Mouse (Mus musculus) heart, postnatal 25 days (tissue): ENCODE measurements around the gene Cnp. TPM values are rescaled to one million over a fixed set of nuclear protein-coding genes. Genes with fewer than 3 reads are reported as not detected.

Experiments
- total RNA-seq, 2 experiments: library from RNA; stranded (reverse); gene quantifications; 2 replicates each; pipeline ENCODE4 v1.2.3; 2021

Gene Cnp
- total RNA-seq, 2 experiments from 2014 or later = 5.4 to 7.3 TPM

Other genes starting within 250 kb of the Cnp start
- not detected for gene Gast, start 240.5 kb upstream of the Cnp start, total RNA-seq
- gene Hap1, start 218.8 kb upstream of the Cnp start, total RNA-seq = 1 to 10 TPM in 1 of 2 experiments, under 1 TPM in 1; 0.83 to 1.2 TPM
- gene Jup, start 177.1 kb upstream of the Cnp start, total RNA-seq = 100 to 1,000 TPM; 239 to 247 TPM
- 10 to 100 TPM; 15.4 to 15.8 TPM for gene P3h4, start 160.1 kb upstream of the Cnp start, total RNA-seq
- 10 to 100 TPM; 12.2 to 14.4 TPM for gene Fkbp10, start 159.2 kb upstream of the Cnp start, total RNA-seq
- 10 to 100 TPM; 30.2 to 33.3 TPM for gene Nt5c3b, start 133.1 kb upstream of the Cnp start, total RNA-seq
- gene Klhl10, start 133.0 kb upstream of the Cnp start, total RNA-seq = under 1 TPM; 0.88 to 0.92 TPM
- gene Klhl11, start 102.2 kb upstream of the Cnp start, total RNA-seq = 1 to 10 TPM; 7.9 to 9.0 TPM
- 10 to 100 TPM; 31.6 to 41.6 TPM for gene Acly, start 46.9 kb upstream of the Cnp start, total RNA-seq
- gene Ttc25, start 29.3 kb upstream of the Cnp start, total RNA-seq = under 1 TPM; 0.20 to 0.31 TPM
- gene Nkiras2, start 44.3 kb downstream of the Cnp start, total RNA-seq = 10 to 100 TPM; 57.3 to 58.0 TPM
- 100 to 1,000 TPM; 121 to 124 TPM for gene Dnajc7, start 45.3 kb downstream of the Cnp start, total RNA-seq
- gene Zfp385c, start 117.6 kb downstream of the Cnp start, total RNA-seq = under 1 TPM; 0.31 to 0.47 TPM
- under 1 TPM; 0.68 to 0.98 TPM for gene Dhx58, start 129.4 kb downstream of the Cnp start, total RNA-seq
- 10 to 100 TPM; 12.3 to 13.6 TPM for gene Kat2a, start 137.6 kb downstream of the Cnp start, total RNA-seq
- not detected for gene Hspb9, start 138.9 kb downstream of the Cnp start, total RNA-seq
- 10 to 100 TPM; 62.1 to 66.8 TPM for gene Rab5c, start 163.3 kb downstream of the Cnp start, total RNA-seq
- not detected for gene Kcnh4, start 185.0 kb downstream of the Cnp start, total RNA-seq
- not detected for gene Hcrt, start 188.0 kb downstream of the Cnp start, total RNA-seq
- 10 to 100 TPM in 1 of 2 experiments, 1 to 10 TPM in 1; 9.5 to 11.3 TPM for gene Ghdc, start 196.1 kb downstream of the Cnp start, total RNA-seq